Mouse (Mus musculus) heart, embryonic 14.5 days (tissue): Measurements from ENCODE around the gene Tle2. TPM values are rescaled to one million over a fixed set of nuclear protein-coding genes. Genes with fewer than 3 reads are reported as not detected.

ENCODE experiments used
- ATAC-seq: fragments of 200-750 bp; cut with Nextera tagmentation; 2 replicates; pipeline ENCODE4 v1.8.0; 2017; ENCODE audit warnings: low read depth, moderate TSS enrichment; ENCODE audit not compliant: insufficient number of reproducible peaks, insufficient read depth, low FRiP score
- H3K27ac ChIP-seq, 2 experiments: fragments of 200-500 bp in 1 of 2; fragments of 300-500 bp in 1 of 2; sonication (generic) in 1 of 2; replicated peaks in 1 of 2; 2 replicates each; pipeline ENCODE4 v1.5.1; 2012 to 2014; ENCODE audit warnings: low read depth in 2 of 2, low read length in 2 of 2, control low read depth in 1 of 2, mild to moderate bottlenecking in 1 of 2, mixed read lengths in 1 of 2; ENCODE audit not compliant: control insufficient read depth in 1 of 2, insufficient read depth in 1 of 2
- H3K27me3 ChIP-seq: fragments of 300-500 bp; sonication (generic); 2 replicates; pipeline ENCODE4 v1.6.1; 2014; ENCODE audit warnings: mild to moderate bottlenecking, low read length, control low read depth; ENCODE audit not compliant: control insufficient read depth, insufficient read depth
- H3K36me3 ChIP-seq: fragments of 300-500 bp; sonication (generic); 2 replicates; pipeline ENCODE4 v1.6.1; 2014; ENCODE audit warnings: mild to moderate bottlenecking, control low read depth, low read length, mixed read lengths; ENCODE audit not compliant: control insufficient read depth, insufficient read depth
- H3K4me1 ChIP-seq, 2 experiments: fragments of 200-500 bp in 1 of 2; fragments of 300-500 bp in 1 of 2; sonication (generic) in 1 of 2; 2 replicates each; pipeline ENCODE4 v1.6.1; 2012 to 2014; ENCODE audit warnings: low read length in 2 of 2, control low read depth in 1 of 2, mixed read lengths in 1 of 2; ENCODE audit not compliant: control insufficient read depth in 2 of 2, insufficient read depth in 2 of 2
- H3K4me2 ChIP-seq: fragments of 300-500 bp; sonication (generic); 2 replicates; pipeline ENCODE4 v1.6.1; 2014; ENCODE audit warnings: mild to moderate bottlenecking, low read length
- H3K4me3 ChIP-seq, 2 experiments: fragments of 200-500 bp in 1 of 2; fragments of 300-500 bp in 1 of 2; sonication (generic) in 1 of 2; 2 replicates each; pipeline ENCODE4 v1.5.1; 2012 to 2014; ENCODE audit warnings: low read length in 2 of 2, mild to moderate bottlenecking in 2 of 2, control low read depth in 1 of 2, low read depth in 1 of 2, moderate library complexity in 1 of 2; ENCODE audit not compliant: control insufficient read depth in 1 of 2, insufficient read depth in 1 of 2
- H3K9ac ChIP-seq: fragments of 300-500 bp; sonication (generic); 2 replicates; pipeline ENCODE4 v1.6.1; 2014; ENCODE audit warnings: mild to moderate bottlenecking, low read length
- H3K9me3 ChIP-seq: fragments of 300-500 bp; sonication (generic); 2 replicates; pipeline ENCODE4 v1.6.1; 2016; ENCODE audit warnings: low read length, control low read depth; ENCODE audit not compliant: control insufficient read depth
- WGBS: fragments of 180-500 bp; shearing (Covaris S2); extraction: QIAGEN DNeasy Blood & Tissue Kit; methylation state at CpG from one replicate; pipeline ENCODE4 v1.1.7; 2014; 5-methylcytosine and 5-hydroxymethylcytosine counted together
- polyA plus RNA-seq: library from polyadenylated mRNA; unstranded; fragments of >200 nt; fragmentation: Nextera tagmentation; extraction: Ambion mirVana; gene quantifications from 2 replicates; pipeline ENCODE4 v1.2.1, GENCODE M21; 2014

Tle2 gene
- polyA plus RNA-seq, 1 experiment from 2014 or later, result 21.6 TPM

GRCm38 (mm10) chr10:81571501-81571876 lies 2.9 kb upstream of the Tle2 start:
- H3K4me3 ChIP-seq, result peak overlapping the region; percentile 44 to 49
- H3K36me3 ChIP-seq, result peaks cover 9% of the 10 kb centered on the region
- under 1% methylated on average over 18 of the region's 18 CpGs for WGBS
- peak overlapping the region; percentile 75 for H3K4me2 ChIP-seq
- H3K27ac ChIP-seq, result peak overlapping the region; percentile 82 to 89
- no peaks in the 10 kb centered on the region for H3K27me3 ChIP-seq
- ATAC-seq, result peak; percentile 88
- peaks cover 40 to 45% of the 10 kb centered on the region in 2 experiments for H3K4me1 ChIP-seq
- no peaks in the 10 kb centered on the region for H3K9me3 ChIP-seq
- H3K9ac ChIP-seq, result peak overlapping the region; percentile 72

- WGBS, result 17% methylated on average over 9 of the region's 9 CpGs
- no peaks in the 10 kb centered on the region for H3K27me3 ChIP-seq
- no peak for ATAC-seq
- H3K4me2 ChIP-seq, result peak overlapping the region; percentile 75
- H3K4me3 ChIP-seq, result peak overlapping the region; percentile 27 to 28
- peak overlapping the region; percentile 60 for H3K9ac ChIP-seq
- peaks cover 40 to 45% of the 10 kb centered on the region in 2 experiments for H3K4me1 ChIP-seq
- H3K27ac ChIP-seq, result peak overlapping the region; percentile 20 to 46; a peak in 2 of 4 replicates
- H3K9me3 ChIP-seq, result no peaks in the 10 kb centered on the region
- H3K36me3 ChIP-seq, result peaks cover 2% of the 10 kb centered on the region
These were observed 2.2 kb upstream of the Tle2 start for GRCm38 (mm10) chr10:81572133-81572671.

- 25% methylated on average over 9 of the region's 9 CpGs for WGBS
- no peak overlapping the region for H3K27ac ChIP-seq
- no peak overlapping the region for H3K4me3 ChIP-seq
- H3K27me3 ChIP-seq, result no peaks in the 10 kb centered on the region
- no peak for ATAC-seq
- H3K9me3 ChIP-seq, result no peaks in the 10 kb centered on the region
- no peak overlapping the region for H3K9ac ChIP-seq
- no peak overlapping the region for H3K4me2 ChIP-seq
- H3K4me1 ChIP-seq, result peaks cover 40 to 45% of the 10 kb centered on the region in 2 experiments
- H3K36me3 ChIP-seq, result 0 out of 2 replicates have a peak, but pooled peaks cover 6% of the 10 kb centered on the region
These were observed 1.4 kb upstream of the Tle2 start for GRCm38 (mm10) chr10:81572975-81573374.

- H3K4me2 ChIP-seq, result peak overlapping the region; percentile 88
- H3K36me3 ChIP-seq, result 0 out of 2 replicates have a peak, but pooled peaks cover 7% of the 10 kb centered on the region
- H3K9ac ChIP-seq, result peak overlapping the region; percentile 86
- ATAC-seq, result no peak
- peak overlapping the region; percentile 66 to 74 for H3K4me3 ChIP-seq
- WGBS, result 0% methylated on average over 28 of the region's 30 CpGs
- no peaks in the 10 kb centered on the region for H3K9me3 ChIP-seq
- H3K4me1 ChIP-seq, result peaks cover 21 to 23% of the 10 kb centered on the region in 2 experiments
- 0 out of 2 replicates have a peak, but pooled peaks cover 3% of the 10 kb centered on the region for H3K27me3 ChIP-seq
- H3K27ac ChIP-seq, result peak overlapping the region in 1 of 2 experiments; percentile 48; a peak in 1 of 4 replicates
These were observed 859 bp downstream of the Tle2 start for GRCm38 (mm10) chr10:81575208-81575631.

- Histone ChIP-seq H3K27me3 (0 out of 2 replicates have a peak, but pooled peaks cover 3% of the 10 kb centered on the region), H3K4me3 (peak overlapping the region; percentile 66 to 74), H3K36me3 (peaks cover 8% of the 10 kb centered on the region; the same call in 1 of the 2 replicates), H3K9me3 (no peaks in the 10 kb centered on the region), H3K4me2 (peak overlapping the region; percentile 88), H3K4me1 (peaks cover 21 to 22% of the 10 kb centered on the region in 2 experiments), H3K9ac (peak overlapping the region; percentile 86), H3K27ac (peak overlapping the region in 1 of 2 experiments; percentile 48; a peak in 1 of 4 replicates)
- WGBS, result 3% methylated on average over 6 of the region's 6 CpGs
- no peak for ATAC-seq
These were observed 1.3 kb downstream of the Tle2 start for GRCm38 (mm10) chr10:81575695-81576094.

- H3K9ac ChIP-seq, result no peak overlapping the region
- peaks cover 9% of the 10 kb centered on the region in 2 experiments; a peak in 2 of 4 replicates for H3K4me1 ChIP-seq
- 65% methylated on average over 4 of the region's 4 CpGs for WGBS
- no peak for ATAC-seq
- H3K27me3 ChIP-seq, result 0 out of 2 replicates have a peak, but pooled peaks cover 7% of the 10 kb centered on the region
- H3K4me3 ChIP-seq, result no peak overlapping the region
- no peak overlapping the region for H3K27ac ChIP-seq
- no peak overlapping the region for H3K4me2 ChIP-seq
- H3K9me3 ChIP-seq, result no peaks in the 10 kb centered on the region
- peaks cover 37% of the 10 kb centered on the region; the same call in 1 of the 2 replicates for H3K36me3 ChIP-seq
These were observed 5.6 kb downstream of the Tle2 start for GRCm38 (mm10) chr10:81579967-81580366.

- H3K9ac ChIP-seq, result no peak overlapping the region
- H3K4me1 ChIP-seq, result peaks cover 7% of the 10 kb centered on the region in 2 experiments; a peak in 2 of 4 replicates
- H3K27me3 ChIP-seq, result 0 out of 2 replicates have a peak, but pooled peaks cover 7% of the 10 kb centered on the region
- H3K4me2 ChIP-seq, result no peak overlapping the region
- no peak overlapping the region for H3K4me3 ChIP-seq
- ATAC-seq, result no peak
- H3K27ac ChIP-seq, result no peak overlapping the region
- H3K9me3 ChIP-seq, result no peaks in the 10 kb centered on the region
- peaks cover 43% of the 10 kb centered on the region for H3K36me3 ChIP-seq
- WGBS, result 49% methylated on average over 25 of the region's 25 CpGs
These were observed 6.2 kb downstream of the Tle2 start for GRCm38 (mm10) chr10:81580441-81581070.
